Mouse (Mus musculus) spleen, postnatal 10 days (tissue): ENCODE results near the gene Pck1.

Experiments
- DNase-seq, 2 experiments: peaks; one replicate each; pipeline ENCODE4 v3.0.0; 2021 to 2022; ENCODE audit warnings: low spot score in 2 of 2

Gene Pck1

GRCm38 (mm10) chr2:173148001-173148400 lies 4.8 kb upstream of the Pck1 start:
- DNase-seq, result no peak

- DNase-seq, result no peak
Measured at GRCm38 (mm10) chr2:173151352-173151751, 1.5 kb upstream of the Pck1 start.

- DNase-seq, result no peak
Measured at GRCm38 (mm10) chr2:173151784-173152284, 1.0 kb upstream of the Pck1 start.

GRCm38 (mm10) chr2:173153266-173153665 lies 418 bp downstream of the Pck1 start:
- DNase-seq, result no peak

- DNase-seq, result no peak
Measured at GRCm38 (mm10) chr2:173154513-173154912, 1.7 kb downstream of the Pck1 start.

- no peak for DNase-seq
Measured at GRCm38 (mm10) chr2:173154962-173155361, 2.1 kb downstream of the Pck1 start.

GRCm38 (mm10) chr2:173155907-173156306 lies 3.1 kb downstream of the Pck1 start:
- no peak for DNase-seq

GRCm38 (mm10) chr2:173156923-173157322 lies 4.1 kb downstream of the Pck1 start:
- DNase-seq, result no peak

- no peak for DNase-seq
Measured at GRCm38 (mm10) chr2:173157376-173157775, 4.5 kb downstream of the Pck1 start.

- no peak for DNase-seq
Measured at GRCm38 (mm10) chr2:173157871-173158270, 5.0 kb downstream of the Pck1 start.

GRCm38 (mm10) chr2:173158390-173159055 lies 5.7 kb downstream of the Pck1 start:
- no peak for DNase-seq

- DNase-seq, result peak; percentile 36 to 58
Measured at GRCm38 (mm10) chr2:173159354-173160311, 6.8 kb downstream of the Pck1 start.

GRCm38 (mm10) chr2:173163380-173163779 lies 10.5 kb downstream of the Pck1 start:
- no peak for DNase-seq

GRCm38 (mm10) chr2:173164358-173164757 lies 11.5 kb downstream of the Pck1 start:
- peak in 1 of 2 experiments; percentile 57 for DNase-seq

GRCm38 (mm10) chr2:173164946-173165345 lies 12.1 kb downstream of the Pck1 start:
- DNase-seq, result no peak

- DNase-seq, result no peak
Measured at GRCm38 (mm10) chr2:173165357-173165756, 12.5 kb downstream of the Pck1 start.

GRCm38 (mm10) chr2:173168411-173168851 lies 15.6 kb downstream of the Pck1 start:
- no peak for DNase-seq

GRCm38 (mm10) chr2:173170081-173170480 lies 17.2 kb downstream of the Pck1 start:
- no peak for DNase-seq

GRCm38 (mm10) chr2:173170715-173171114 lies 17.9 kb downstream of the Pck1 start:
- peak in 1 of 2 experiments; percentile 36 for DNase-seq

- peak in 1 of 2 experiments; percentile 23 for DNase-seq
Measured at GRCm38 (mm10) chr2:173171470-173171869, 18.6 kb downstream of the Pck1 start.

GRCm38 (mm10) chr2:173171956-173172355 lies 19.1 kb downstream of the Pck1 start:
- DNase-seq, result peak in 1 of 2 experiments; percentile 14

GRCm38 (mm10) chr2:173172386-173172785 lies 19.5 kb downstream of the Pck1 start:
- peak in 1 of 2 experiments; percentile 13 for DNase-seq
